Mouse (Mus musculus): Measurements from ENCODE around the gene Perp. TPM values are rescaled to one million over a fixed set of nuclear protein-coding genes. Genes with fewer than 3 reads are reported as not detected.

Gene Perp
- 162 and 170 TPM in 2 replicates for polyA plus RNA-seq (2014; fragmentation: Nextera tagmentation; extraction: Ambion mirVana)

DNA sequence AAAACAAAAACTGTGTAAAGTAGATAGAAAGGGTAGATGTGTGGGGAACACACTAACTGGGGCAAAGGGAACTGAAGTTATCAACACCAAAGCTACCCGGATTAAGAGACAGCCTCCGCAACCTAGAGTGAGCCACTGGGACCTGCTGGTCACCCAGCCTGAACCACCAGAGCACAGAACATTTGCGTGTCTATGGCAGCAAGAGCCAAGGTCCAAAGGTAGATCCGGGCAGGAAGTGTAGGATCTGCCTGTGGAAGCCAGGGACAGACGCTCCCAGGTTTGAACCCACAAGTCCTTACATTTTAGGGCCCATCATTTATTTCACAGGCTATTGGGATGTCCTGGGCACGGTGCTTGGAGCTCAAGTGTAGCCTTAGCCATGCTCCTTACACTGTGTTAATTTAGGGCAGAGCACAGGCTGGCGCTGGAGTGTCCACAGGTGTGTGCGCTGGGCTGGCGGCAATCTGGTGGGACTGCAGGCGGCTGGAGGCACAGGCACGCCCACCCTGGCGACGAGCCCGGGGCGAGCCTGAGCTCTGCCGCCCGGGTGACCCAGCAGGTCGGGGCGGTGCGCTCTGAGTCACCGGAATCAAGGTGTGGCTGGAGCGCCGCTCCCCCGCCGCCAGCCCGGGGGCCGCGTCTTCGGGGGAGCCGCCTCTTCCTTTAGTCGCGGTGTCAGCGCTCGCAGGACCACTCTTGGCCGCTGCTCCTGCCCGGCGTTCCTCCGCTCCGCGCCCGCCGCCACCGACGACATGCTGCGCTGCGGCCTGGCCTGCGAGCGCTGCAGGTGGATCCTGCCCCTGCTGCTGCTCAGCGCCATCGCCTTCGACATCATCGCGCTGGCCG, at the start of gene Perp:
TSS of gene Perp (plus strand) at position 580 of the 846 bp plus-strand sequence.
- peak within 1 kb of the TSS; percentile 84 for H3K4me2 ChIP-seq (ENCODE audit: low read length)
- H3K36me3 ChIP-seq (ENCODE audit: control insufficient read depth, insufficient read depth, low read length), result no peaks in the 10 kb centered on the region
- H3K27me3 ChIP-seq (ENCODE audit: control insufficient read depth, insufficient read depth, low read length), result peaks cover 3% of the 10 kb centered on the region; the same call in 1 of the 2 replicates
- peak within 1 kb of the TSS; percentile 68 to 89 for H3K27ac ChIP-seq (replicated peaks in 1 of 2; ENCODE audit: control insufficient read depth in 1 of 2, insufficient read depth in 1 of 2, low read depth in 2 of 2, low read length in 2 of 2)
- no peaks in the 10 kb centered on the region for H3K9me3 ChIP-seq (ENCODE audit: control insufficient read depth, low read length)
- peak; percentile 83 for ATAC-seq (ENCODE audit: insufficient number of reproducible peaks, insufficient read depth, low FRiP score, low read depth)
- peak within 1 kb of the TSS; percentile 89 for H3K9ac ChIP-seq (ENCODE audit: low read length)
- H3K4me3 ChIP-seq (ENCODE audit: control insufficient read depth in 1 of 2, insufficient read depth in 1 of 2, low read depth in 1 of 2, low read length in 2 of 2), result peak within 1 kb of the TSS; percentile 59 to 78
- peaks cover 4 to 22% of the 10 kb centered on the region in 2 experiments; a peak in 3 of 4 replicates for H3K4me1 ChIP-seq (ENCODE audit: control insufficient read depth in 2 of 2, insufficient read depth in 2 of 2, low read length in 2 of 2)
- WGBS, result 4% methylated on average over 45 of the region's 54 CpGs

DNA sequence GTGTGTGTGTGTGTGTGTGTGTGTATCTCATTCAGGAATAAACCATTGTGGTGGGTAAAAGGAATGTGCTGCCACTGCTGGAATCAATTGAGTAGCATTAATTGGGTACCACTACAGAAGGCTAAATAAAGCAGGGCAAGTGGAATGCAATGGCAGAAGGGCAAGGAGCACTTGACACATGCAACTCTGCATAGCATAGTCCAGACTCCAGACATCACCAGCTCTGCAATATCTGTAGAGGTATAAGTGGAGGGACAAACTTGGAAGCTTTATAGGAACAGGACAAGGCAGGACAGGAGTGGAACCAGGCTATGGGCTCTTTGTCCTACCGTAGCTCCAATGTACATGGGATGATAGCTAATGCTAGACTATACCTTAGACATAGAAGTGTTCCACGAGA, 33.1 kb upstream of the Perp start:
- Histone ChIP-seq H3K4me3 (ENCODE audit: control insufficient read depth in 1 of 2, insufficient read depth in 1 of 2, low read depth in 1 of 2, low read length in 2 of 2) (no peak overlapping the region), H3K4me2 (ENCODE audit: low read length) (no peak overlapping the region), H3K4me1 (ENCODE audit: control insufficient read depth in 2 of 2, insufficient read depth in 2 of 2, low read length in 2 of 2) (peaks cover 5 to 24% of the 10 kb centered on the region in 2 experiments), H3K36me3 (ENCODE audit: control insufficient read depth, insufficient read depth, low read length) (no peaks in the 10 kb centered on the region), H3K27ac (replicated peaks in 1 of 2; ENCODE audit: control insufficient read depth in 1 of 2, insufficient read depth in 1 of 2, low read depth in 2 of 2, low read length in 2 of 2) (peak overlapping the region in 1 of 2 experiments; percentile 68; a peak in 3 of 4 replicates), H3K27me3 (ENCODE audit: control insufficient read depth, insufficient read depth, low read length) (no peaks in the 10 kb centered on the region), H3K9ac (ENCODE audit: low read length) (no peak overlapping the region), H3K9me3 (ENCODE audit: control insufficient read depth, low read length) (no peaks in the 10 kb centered on the region)
- peak; percentile 88 for ATAC-seq (ENCODE audit: insufficient number of reproducible peaks, insufficient read depth, low FRiP score, low read depth)
- 21% methylated on average over 2 of the region's 2 CpGs for WGBS

DNA sequence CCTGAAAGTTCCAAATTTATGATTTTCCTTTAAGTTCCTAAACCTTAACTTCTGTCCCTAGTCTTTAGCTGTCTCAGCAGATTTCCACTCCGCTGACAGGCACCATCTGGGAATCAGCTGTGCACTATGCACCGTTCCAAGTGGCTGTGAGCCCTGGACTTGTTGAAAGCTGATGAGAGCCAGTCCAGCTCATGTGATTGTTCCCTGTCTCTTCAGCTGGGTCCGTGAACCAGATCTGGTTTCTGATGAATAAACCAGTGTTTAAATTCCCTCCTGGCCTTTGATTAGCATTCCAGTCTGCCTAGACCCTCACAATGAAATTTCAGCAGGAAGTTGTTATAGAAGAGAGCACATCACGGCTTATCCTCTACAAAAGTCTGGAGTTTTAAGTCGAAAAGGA, 28.3 kb upstream of the Perp start:
- Histone ChIP-seq H3K9ac (ENCODE audit: low read length) (no peak overlapping the region), H3K9me3 (ENCODE audit: control insufficient read depth, low read length) (no peaks in the 10 kb centered on the region), H3K36me3 (ENCODE audit: control insufficient read depth, insufficient read depth, low read length) (no peaks in the 10 kb centered on the region), H3K4me1 (ENCODE audit: control insufficient read depth in 2 of 2, insufficient read depth in 2 of 2, low read length in 2 of 2) (peaks cover 7 to 25% of the 10 kb centered on the region in 2 experiments), H3K27ac (replicated peaks in 1 of 2; ENCODE audit: control insufficient read depth in 1 of 2, insufficient read depth in 1 of 2, low read depth in 2 of 2, low read length in 2 of 2) (no peak overlapping the region), H3K27me3 (ENCODE audit: control insufficient read depth, insufficient read depth, low read length) (no peaks in the 10 kb centered on the region), H3K4me2 (ENCODE audit: low read length) (no peak overlapping the region), H3K4me3 (ENCODE audit: control insufficient read depth in 1 of 2, insufficient read depth in 1 of 2, low read depth in 1 of 2, low read length in 2 of 2) (no peak overlapping the region)
- peak; percentile 75; the same call in 1 of the 2 replicates for ATAC-seq (ENCODE audit: insufficient number of reproducible peaks, insufficient read depth, low FRiP score, low read depth)
- WGBS, result 22% methylated on average over 5 of the region's 5 CpGs

DNA sequence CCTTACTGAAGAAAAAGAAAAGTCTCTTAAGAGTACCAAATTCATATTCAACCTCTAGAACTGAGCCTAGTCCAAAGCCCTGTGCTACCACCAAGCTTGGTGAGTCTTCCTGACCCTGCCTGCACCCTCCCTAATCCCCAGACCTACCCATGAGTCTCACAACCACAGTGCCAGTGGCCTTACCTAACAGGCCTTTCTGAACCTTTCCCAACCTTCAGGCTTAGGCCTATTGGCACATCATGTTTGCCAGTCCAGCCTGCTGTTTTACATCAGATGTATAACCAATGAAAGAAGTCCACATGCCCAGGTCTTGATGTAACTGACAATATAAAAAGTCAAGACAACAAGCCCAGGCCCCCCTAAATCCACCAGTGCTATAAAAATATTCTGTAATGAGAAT, 19.7 kb upstream of the Perp start:
- H3K4me3 ChIP-seq (ENCODE audit: control insufficient read depth in 1 of 2, insufficient read depth in 1 of 2, low read depth in 1 of 2, low read length in 2 of 2), result no peak overlapping the region
- no peak for ATAC-seq (ENCODE audit: insufficient number of reproducible peaks, insufficient read depth, low FRiP score, low read depth)
- no peak overlapping the region for H3K4me2 ChIP-seq (ENCODE audit: low read length)
- no peaks in the 10 kb centered on the region for H3K9me3 ChIP-seq (ENCODE audit: control insufficient read depth, low read length)
- no peaks in the 10 kb centered on the region for H3K27me3 ChIP-seq (ENCODE audit: control insufficient read depth, insufficient read depth, low read length)
- no peak overlapping the region for H3K27ac ChIP-seq (replicated peaks in 1 of 2; ENCODE audit: control insufficient read depth in 1 of 2, insufficient read depth in 1 of 2, low read depth in 2 of 2, low read length in 2 of 2)
- H3K9ac ChIP-seq (ENCODE audit: low read length), result no peak overlapping the region
- H3K4me1 ChIP-seq (ENCODE audit: control insufficient read depth in 2 of 2, insufficient read depth in 2 of 2, low read length in 2 of 2), result no peaks in the 10 kb centered on the region
- no peaks in the 10 kb centered on the region for H3K36me3 ChIP-seq (ENCODE audit: control insufficient read depth, insufficient read depth, low read length)

DNA sequence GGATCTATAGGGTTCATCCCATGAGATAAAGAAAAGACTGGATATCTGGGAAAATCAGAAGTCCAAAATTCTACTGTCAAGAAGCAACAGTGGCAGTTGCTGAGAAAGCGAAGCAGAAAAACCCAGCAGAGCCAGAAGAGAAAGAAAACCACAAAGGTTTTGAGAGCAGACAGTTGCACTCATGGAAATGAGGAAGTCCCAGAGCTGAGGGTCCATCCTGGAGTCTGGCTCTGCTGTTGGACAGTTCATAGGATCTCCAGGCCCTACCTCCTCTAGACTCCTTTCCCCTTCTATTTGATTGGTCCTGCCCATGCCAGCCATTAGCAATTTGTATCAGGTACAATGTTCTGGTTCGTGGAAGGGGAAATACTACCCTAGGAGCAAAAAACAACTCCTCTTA, 18.7 kb upstream of the Perp start:
- WGBS, result 75% methylated on average over 2 of the region's 2 CpGs

DNA sequence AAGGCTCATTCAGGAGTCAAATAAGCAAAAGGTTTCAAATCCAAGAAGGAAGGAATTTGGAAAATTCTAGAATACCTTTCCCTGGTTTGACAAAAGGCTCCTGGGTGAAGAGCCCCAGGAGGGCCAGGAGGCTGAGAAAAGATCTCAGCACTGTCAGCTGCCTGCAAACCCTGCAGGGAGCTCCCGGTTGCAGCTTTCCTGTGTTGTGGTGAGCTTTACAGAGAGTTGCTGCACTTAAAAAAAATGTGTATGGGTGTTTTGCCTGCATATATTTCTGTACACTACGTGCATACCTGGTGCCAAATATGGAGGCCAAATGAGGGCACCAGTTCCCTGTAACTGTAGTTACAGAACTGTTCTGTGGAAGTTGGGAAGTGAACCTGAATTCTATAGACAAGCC, 16.9 kb upstream of the Perp start:
- Histone ChIP-seq H3K4me1 (ENCODE audit: control insufficient read depth in 2 of 2, insufficient read depth in 2 of 2, low read length in 2 of 2) (no peaks in the 10 kb centered on the region), H3K27ac (replicated peaks in 1 of 2; ENCODE audit: control insufficient read depth in 1 of 2, insufficient read depth in 1 of 2, low read depth in 2 of 2, low read length in 2 of 2) (no peak overlapping the region), H3K4me2 (ENCODE audit: low read length) (no peak overlapping the region), H3K9me3 (ENCODE audit: control insufficient read depth, low read length) (no peaks in the 10 kb centered on the region), H3K27me3 (ENCODE audit: control insufficient read depth, insufficient read depth, low read length) (no peaks in the 10 kb centered on the region), H3K9ac (ENCODE audit: low read length) (no peak overlapping the region), H3K36me3 (ENCODE audit: control insufficient read depth, insufficient read depth, low read length) (no peaks in the 10 kb centered on the region), H3K4me3 (ENCODE audit: control insufficient read depth in 1 of 2, insufficient read depth in 1 of 2, low read depth in 1 of 2, low read length in 2 of 2) (no peak overlapping the region)
- WGBS, result 40% methylated on average over 2 of the region's 2 CpGs
- no peak for ATAC-seq (ENCODE audit: insufficient number of reproducible peaks, insufficient read depth, low FRiP score, low read depth)

More for the DNA sequence above, 18.7 kb upstream of the Perp start:
- no peak overlapping the region for H3K4me3 ChIP-seq (ENCODE audit: control insufficient read depth in 1 of 2, insufficient read depth in 1 of 2, low read depth in 1 of 2, low read length in 2 of 2)
- H3K4me2 ChIP-seq (ENCODE audit: low read length), result no peak overlapping the region
- no peaks in the 10 kb centered on the region for H3K36me3 ChIP-seq (ENCODE audit: control insufficient read depth, insufficient read depth, low read length)
- H3K27ac ChIP-seq (replicated peaks in 1 of 2; ENCODE audit: control insufficient read depth in 1 of 2, insufficient read depth in 1 of 2, low read depth in 2 of 2, low read length in 2 of 2), result no peak overlapping the region
- H3K9me3 ChIP-seq (ENCODE audit: control insufficient read depth, low read length), result no peaks in the 10 kb centered on the region
- H3K27me3 ChIP-seq (ENCODE audit: control insufficient read depth, insufficient read depth, low read length), result no peaks in the 10 kb centered on the region
- ATAC-seq (ENCODE audit: insufficient number of reproducible peaks, insufficient read depth, low FRiP score, low read depth), result no peak
- H3K9ac ChIP-seq (ENCODE audit: low read length), result no peak overlapping the region
- no peaks in the 10 kb centered on the region for H3K4me1 ChIP-seq (ENCODE audit: control insufficient read depth in 2 of 2, insufficient read depth in 2 of 2, low read length in 2 of 2)

DNA sequence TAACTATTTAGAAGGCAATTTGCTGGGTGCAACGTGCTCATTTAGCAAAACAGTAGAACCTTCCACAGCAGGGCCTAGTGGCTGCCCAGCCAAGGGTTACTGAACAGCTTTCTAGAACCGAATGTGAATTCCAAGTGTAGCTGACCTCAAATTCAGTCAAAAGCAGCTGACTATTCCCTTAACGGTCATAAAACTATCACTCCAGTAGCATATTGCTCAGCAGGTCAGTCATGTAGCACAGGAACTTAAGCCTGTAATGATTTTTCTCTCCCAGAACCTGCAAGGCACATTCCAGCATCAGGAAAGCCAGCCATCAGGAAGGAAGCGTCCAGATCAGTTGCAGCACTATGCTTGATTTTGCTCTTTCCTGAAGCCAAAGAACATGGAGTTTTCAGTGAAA, 14.5 kb upstream of the Perp start:
- ATAC-seq (ENCODE audit: insufficient number of reproducible peaks, insufficient read depth, low FRiP score, low read depth), result no peak
- no peaks in the 10 kb centered on the region for H3K9me3 ChIP-seq (ENCODE audit: control insufficient read depth, low read length)
- no peak overlapping the region for H3K27ac ChIP-seq (replicated peaks in 1 of 2; ENCODE audit: control insufficient read depth in 1 of 2, insufficient read depth in 1 of 2, low read depth in 2 of 2, low read length in 2 of 2)
- H3K4me1 ChIP-seq (ENCODE audit: control insufficient read depth in 2 of 2, insufficient read depth in 2 of 2, low read length in 2 of 2), result no peaks in the 10 kb centered on the region
- H3K4me3 ChIP-seq (ENCODE audit: control insufficient read depth in 1 of 2, insufficient read depth in 1 of 2, low read depth in 1 of 2, low read length in 2 of 2), result no peak overlapping the region
- no peak overlapping the region for H3K4me2 ChIP-seq (ENCODE audit: low read length)
- WGBS, result 77% methylated on average over 4 of the region's 4 CpGs
- no peak overlapping the region for H3K9ac ChIP-seq (ENCODE audit: low read length)
- no peaks in the 10 kb centered on the region for H3K27me3 ChIP-seq (ENCODE audit: control insufficient read depth, insufficient read depth, low read length)
- no peaks in the 10 kb centered on the region for H3K36me3 ChIP-seq (ENCODE audit: control insufficient read depth, insufficient read depth, low read length)
